Mouse (Mus musculus): ENCODE data around the gene Rbm8a. TPM values are rescaled to one million over a fixed set of nuclear protein-coding genes. Genes with fewer than 3 reads are reported as not detected.

The Rbm8a gene
- 146 and 147 TPM in 2 replicates for polyA plus RNA-seq (2016; fragmentation: Nextera tagmentation; extraction: Ambion mirVana)

GRCm38 (mm10) chr3:96629729-96630600 lies at the start of gene Rbm8a:
TSS of gene Rbm8a (plus strand) at chr3:96629933.
- Histone ChIP-seq H3K4me2 (replicated peaks) (peak within 1 kb of the TSS; percentile 86), H3K4me1 (peaks cover 12% of the 10 kb centered on the region), H3K9me3 (no peaks in the 10 kb centered on the region), H3K36me3 (peaks cover 32% of the 10 kb centered on the region), H3K4me3 (peak within 1 kb of the TSS; percentile 64), H3K27me3 (replicated peaks) (no peaks in the 10 kb centered on the region), H3K27ac (no peak within 1 kb of the TSS), H3K9ac (peak within 1 kb of the TSS; percentile 79)
- 1% methylated on average over 48 of the region's 48 CpGs for WGBS
- peak; percentile 95 for ATAC-seq (ENCODE audit: low FRiP score, low read depth)

GRCm38 (mm10) chr3:96581141-96581540 lies 48.6 kb upstream of the Rbm8a start:
- Histone ChIP-seq H3K27ac (no peak overlapping the region), H3K9me3 (no peaks in the 10 kb centered on the region), H3K4me3 (no peak overlapping the region), H3K9ac (no peak overlapping the region), H3K27me3 (replicated peaks) (peaks cover 8% of the 10 kb centered on the region; the same call in 1 of the 2 replicates), H3K36me3 (no peaks in the 10 kb centered on the region), H3K4me2 (replicated peaks) (no peak overlapping the region), H3K4me1 (peaks cover 22% of the 10 kb centered on the region)
- no peak for ATAC-seq (ENCODE audit: low FRiP score, low read depth)
- WGBS, result 47% methylated on average over 6 of the region's 6 CpGs

- Histone ChIP-seq H3K9ac (no peak overlapping the region), H3K27ac (no peak overlapping the region), H3K9me3 (no peaks in the 10 kb centered on the region), H3K36me3 (no peaks in the 10 kb centered on the region), H3K27me3 (replicated peaks) (peaks cover 8% of the 10 kb centered on the region; the same call in 1 of the 2 replicates), H3K4me3 (no peak overlapping the region), H3K4me2 (replicated peaks) (no peak overlapping the region), H3K4me1 (peaks cover 15% of the 10 kb centered on the region)
- 89% methylated on average over 16 of the region's 16 CpGs for WGBS
- ATAC-seq (ENCODE audit: low FRiP score, low read depth), result no peak
These were observed 47.8 kb upstream of the Rbm8a start for GRCm38 (mm10) chr3:96581771-96582515.

GRCm38 (mm10) chr3:96583386-96583785 lies 46.3 kb upstream of the Rbm8a start:
- no peak overlapping the region for H3K9ac ChIP-seq
- no peaks in the 10 kb centered on the region for H3K36me3 ChIP-seq
- H3K4me1 ChIP-seq, result 0 out of 2 replicates have a peak, but pooled peaks cover 7% of the 10 kb centered on the region
- ATAC-seq (ENCODE audit: low FRiP score, low read depth), result no peak
- H3K27ac ChIP-seq, result no peak overlapping the region
- no peaks in the 10 kb centered on the region for H3K9me3 ChIP-seq
- 93% methylated on average over 5 of the region's 5 CpGs for WGBS
- peaks cover 8% of the 10 kb centered on the region; the same call in 1 of the 2 replicates for H3K27me3 ChIP-seq (replicated peaks)
- H3K4me2 ChIP-seq (replicated peaks), result no peak overlapping the region
- H3K4me3 ChIP-seq, result no peak overlapping the region

- Histone ChIP-seq H3K9me3 (no peaks in the 10 kb centered on the region), H3K27ac (no peak overlapping the region), H3K4me2 (replicated peaks) (no peak overlapping the region), H3K9ac (no peak overlapping the region), H3K36me3 (no peaks in the 10 kb centered on the region), H3K27me3 (replicated peaks) (peaks cover 9% of the 10 kb centered on the region; the same call in 1 of the 2 replicates), H3K4me1 (peaks cover 11% of the 10 kb centered on the region), H3K4me3 (no peak overlapping the region)
- WGBS, result 80% methylated on average over 4 of the region's 4 CpGs
- ATAC-seq (ENCODE audit: low FRiP score, low read depth), result no peak
These were observed 39.1 kb upstream of the Rbm8a start for GRCm38 (mm10) chr3:96590657-96591056.

GRCm38 (mm10) chr3:96593374-96593773 lies 36.4 kb upstream of the Rbm8a start:
- WGBS, result under 1% methylated on average over 10 of the region's 10 CpGs
- Histone ChIP-seq H3K9ac (peak overlapping the region; percentile 54), H3K27me3 (replicated peaks) (peaks cover 20% of the 10 kb centered on the region), H3K4me2 (replicated peaks) (peak overlapping the region; percentile 84), H3K9me3 (no peaks in the 10 kb centered on the region), H3K27ac (0 out of 2 replicates have a peak overlapping the region, but pooled peaks have one; percentile 21), H3K4me3 (peak overlapping the region; percentile 52), H3K4me1 (peaks cover 38% of the 10 kb centered on the region), H3K36me3 (no peaks in the 10 kb centered on the region)
- no peak; the same call in 1 of the 2 replicates for ATAC-seq (ENCODE audit: low FRiP score, low read depth)

- Histone ChIP-seq H3K9me3 (no peaks in the 10 kb centered on the region), H3K27ac (peak within 1 kb of the TSS; percentile 21; the same call in 1 of the 2 replicates), H3K27me3 (replicated peaks) (peaks cover 22% of the 10 kb centered on the region), H3K4me1 (peaks cover 44% of the 10 kb centered on the region), H3K4me2 (replicated peaks) (peak within 1 kb of the TSS; percentile 84), H3K36me3 (no peaks in the 10 kb centered on the region), H3K9ac (peak within 1 kb of the TSS; percentile 54), H3K4me3 (peak within 1 kb of the TSS; percentile 52)
- under 1% methylated on average over 38 of the region's 38 CpGs for WGBS
- ATAC-seq (ENCODE audit: low FRiP score, low read depth), result peak; percentile 76
These were observed 35.8 kb upstream of the Rbm8a start, which contains the start of gene Polr3gl for GRCm38 (mm10) chr3:96593790-96594560. TSS of gene Polr3gl (minus strand) at chr3:96594181.

GRCm38 (mm10) chr3:96594851-96595250 lies 34.9 kb upstream of the Rbm8a start:
- peaks cover 27% of the 10 kb centered on the region for H3K27me3 ChIP-seq (replicated peaks)
- WGBS, result 78% methylated on average over 5 of the region's 5 CpGs
- H3K4me1 ChIP-seq, result peaks cover 47% of the 10 kb centered on the region

GRCm38 (mm10) chr3:96595661-96596060 lies 34.1 kb upstream of the Rbm8a start:
- ATAC-seq (ENCODE audit: low FRiP score, low read depth), result no peak
- H3K36me3 ChIP-seq, result no peaks in the 10 kb centered on the region
- H3K9me3 ChIP-seq, result no peaks in the 10 kb centered on the region
- H3K9ac ChIP-seq, result no peak overlapping the region
- H3K27ac ChIP-seq, result no peak overlapping the region
- H3K4me2 ChIP-seq (replicated peaks), result peak overlapping the region; percentile 93
- peaks cover 55% of the 10 kb centered on the region for H3K4me1 ChIP-seq
- no peak overlapping the region for H3K4me3 ChIP-seq
- peaks cover 27% of the 10 kb centered on the region for H3K27me3 ChIP-seq (replicated peaks)
- 19% methylated on average over 6 of the region's 6 CpGs for WGBS

More at GRCm38 (mm10) chr3:96594851-96595250, 34.9 kb upstream of the Rbm8a start:
- H3K27ac ChIP-seq, result no peak overlapping the region
- H3K36me3 ChIP-seq, result no peaks in the 10 kb centered on the region
- H3K9me3 ChIP-seq, result no peaks in the 10 kb centered on the region
- no peak overlapping the region for H3K9ac ChIP-seq
- no peak overlapping the region for H3K4me2 ChIP-seq (replicated peaks)
- H3K4me3 ChIP-seq, result no peak overlapping the region
- ATAC-seq (ENCODE audit: low FRiP score, low read depth), result no peak

- Histone ChIP-seq H3K36me3 (no peaks in the 10 kb centered on the region), H3K4me1 (peaks cover 55% of the 10 kb centered on the region), H3K27me3 (replicated peaks) (peaks cover 27% of the 10 kb centered on the region), H3K9ac (peak within 1 kb of the TSS; percentile 72), H3K27ac (no peak within 1 kb of the TSS), H3K9me3 (no peaks in the 10 kb centered on the region), H3K4me2 (replicated peaks) (peak within 1 kb of the TSS; percentile 93), H3K4me3 (peak within 1 kb of the TSS; percentile 43)
- no peak for ATAC-seq (ENCODE audit: low FRiP score, low read depth)
- WGBS, result under 1% methylated on average over 23 of the region's 23 CpGs
These were observed 33.5 kb upstream of the Rbm8a start, which contains the start of gene Ankrd34a for GRCm38 (mm10) chr3:96596228-96596707. TSS of gene Ankrd34a (plus strand) at chr3:96596636.

- no peaks in the 10 kb centered on the region for H3K36me3 ChIP-seq
- H3K27me3 ChIP-seq (replicated peaks), result peaks cover 27% of the 10 kb centered on the region
- WGBS, result 6% methylated on average over 10 of the region's 12 CpGs
- H3K4me3 ChIP-seq, result peak overlapping the region; percentile 43
- ATAC-seq (ENCODE audit: low FRiP score, low read depth), result no peak
- no peaks in the 10 kb centered on the region for H3K9me3 ChIP-seq
- peak overlapping the region; percentile 72 for H3K9ac ChIP-seq
- H3K27ac ChIP-seq, result no peak overlapping the region
- H3K4me1 ChIP-seq, result peaks cover 57% of the 10 kb centered on the region
- H3K4me2 ChIP-seq (replicated peaks), result peak overlapping the region; percentile 93
These were observed 32.9 kb upstream of the Rbm8a start for GRCm38 (mm10) chr3:96596855-96597254.

Data from neural tube, embryonic 12.5 days (tissue).